Mouse (Mus musculus) WW6 (cell line): Measurements from ENCODE around the gene Macrod1.
"Not testable (repeated sequence)": the region's sequence is repeated elsewhere in the genome, so short reads cannot be mapped to it uniquely, and the experiment has no call there.

Source experiments
- DNase-seq: peaks from one replicate; pipeline ENCODE4 v3.0.0-alpha.2; 2013; ENCODE audit warnings: low read depth, low spot score

The Macrod1 gene

DNA sequence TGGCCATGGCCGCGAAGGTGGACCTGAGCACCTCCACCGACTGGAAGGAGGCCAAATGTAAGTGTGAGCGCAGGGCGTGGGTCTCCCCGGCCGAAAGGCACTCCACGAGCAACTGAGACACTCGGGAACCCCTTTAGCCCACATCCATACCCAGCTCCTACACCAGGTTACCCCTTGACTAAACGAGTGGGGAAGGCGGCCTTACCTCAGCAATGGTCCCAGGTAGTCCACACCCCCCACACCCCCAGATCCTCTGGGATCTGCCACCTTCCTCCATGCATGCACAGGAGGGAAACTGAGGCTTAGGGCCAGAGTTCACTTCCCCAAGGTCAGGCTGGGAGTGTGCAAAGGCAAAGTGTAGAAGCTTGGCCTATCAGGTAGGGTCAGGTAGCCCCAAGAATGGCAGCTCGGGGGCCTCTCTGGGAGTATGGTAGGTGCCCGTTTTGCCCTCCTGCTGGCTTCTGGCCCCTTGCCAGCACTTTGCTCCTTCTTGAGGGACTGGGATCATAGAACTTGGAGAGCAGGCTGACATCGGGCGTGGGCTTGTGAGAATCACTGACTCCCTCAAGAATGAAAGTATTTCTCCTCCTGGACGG lies 614 bp downstream of the Macrod1 start:
- no peak for DNase-seq

DNA sequence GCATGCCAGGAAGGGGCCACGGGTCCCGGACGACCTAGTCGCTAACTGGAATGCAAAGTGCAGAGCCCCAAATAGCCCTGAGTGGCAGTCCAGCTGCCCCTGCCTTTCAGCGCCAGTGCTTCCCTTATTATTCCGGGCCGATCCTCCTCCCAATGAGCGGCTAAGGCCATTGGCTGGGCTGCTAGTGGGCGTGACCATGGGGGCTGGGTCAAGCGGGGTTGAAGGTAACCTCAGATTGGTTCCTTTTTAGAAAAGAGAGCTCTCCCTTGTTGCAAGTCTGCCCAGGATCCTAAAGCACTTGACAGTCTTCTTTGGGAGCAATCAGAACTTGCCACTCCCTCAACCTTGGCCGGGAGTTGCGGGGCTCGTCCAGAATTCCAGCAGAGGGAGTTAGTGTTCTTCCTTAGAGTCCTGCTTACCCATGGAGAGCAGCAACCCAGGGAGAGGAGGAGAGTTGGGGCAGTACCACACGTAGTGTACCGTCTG lies 1.2 kb downstream of the Macrod1 start:
- peak; percentile 79 for DNase-seq

DNA sequence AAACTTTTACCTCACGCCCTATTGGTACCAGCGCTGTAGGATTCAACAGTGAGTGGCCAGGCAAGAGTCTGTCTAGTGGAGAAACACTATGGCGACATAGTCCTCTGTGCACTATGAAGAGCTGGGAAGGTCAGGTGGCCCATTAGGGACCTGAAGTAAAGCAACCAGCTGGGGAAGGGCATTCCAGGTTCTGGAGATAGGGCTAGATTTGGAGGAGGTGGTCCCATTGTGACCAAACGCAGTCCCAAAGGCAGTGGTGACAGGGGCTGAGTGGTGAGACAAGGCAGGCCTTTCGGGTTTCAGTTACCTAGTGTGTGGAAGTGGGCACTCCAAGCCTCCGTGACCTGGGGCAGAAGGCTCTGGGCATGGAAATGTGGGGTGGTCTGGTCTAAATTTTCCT lies 1.9 kb downstream of the Macrod1 start:
- no peak for DNase-seq

DNA sequence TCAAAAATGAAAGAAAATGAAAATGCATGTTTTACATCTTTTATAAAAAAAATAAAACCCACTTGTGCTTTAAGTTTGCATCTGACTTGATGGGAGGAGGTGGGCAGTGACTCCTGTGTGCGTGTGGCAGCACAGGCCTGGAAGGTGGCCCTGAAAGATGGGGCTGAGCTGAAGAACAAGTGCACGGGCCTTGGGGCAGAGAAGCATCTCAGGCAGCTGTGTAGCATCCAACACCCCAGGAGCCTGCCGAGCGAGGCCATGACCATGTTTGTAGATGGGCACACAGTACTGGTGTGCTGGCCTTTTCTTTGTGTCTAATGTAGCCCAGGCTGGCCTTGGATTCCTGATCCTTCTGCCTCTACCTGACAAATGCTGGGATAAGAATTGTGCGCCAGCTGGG lies 5.5 kb downstream of the Macrod1 start:
- DNase-seq = no peak

DNA sequence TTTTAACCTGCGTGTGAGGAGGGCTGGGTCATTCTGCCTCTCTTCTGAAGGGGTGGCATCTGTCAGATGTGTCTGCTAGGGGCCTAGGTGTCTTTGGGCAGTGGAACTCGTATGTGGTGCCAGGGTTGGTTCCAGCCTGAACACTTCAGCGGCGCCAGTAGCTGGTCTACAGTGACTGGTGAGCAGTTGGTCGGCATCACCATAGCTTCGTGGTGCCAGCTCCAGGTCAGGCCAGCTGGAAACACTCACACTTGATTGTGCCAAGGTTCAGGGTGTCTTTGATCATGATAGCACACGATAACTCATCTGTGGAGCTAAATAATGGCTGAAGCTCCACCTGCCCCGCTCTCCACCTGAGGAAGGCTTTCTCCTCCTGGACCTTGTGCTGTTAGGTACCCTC lies 6.3 kb downstream of the Macrod1 start:
- DNase-seq = no peak

DNA sequence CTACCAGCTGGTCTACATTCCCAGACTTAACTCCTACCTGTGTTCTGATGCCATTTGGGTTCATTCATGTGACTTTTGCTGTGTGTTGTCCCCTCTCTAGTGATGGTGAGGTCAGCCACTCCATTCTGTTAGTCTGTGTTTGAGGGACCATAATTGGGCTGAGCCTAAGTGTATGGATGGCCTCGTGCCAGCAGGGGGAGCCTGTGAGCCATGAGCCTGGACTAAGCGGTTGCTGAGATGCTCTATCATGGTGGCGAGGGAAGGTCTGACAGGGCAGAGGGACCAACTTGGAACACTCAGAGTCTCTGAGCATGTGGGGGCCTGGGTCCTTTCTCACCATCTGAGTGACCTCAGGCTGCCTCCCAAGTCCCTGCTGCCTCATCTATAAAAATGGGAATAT lies 8.0 kb downstream of the Macrod1 start:
- DNase-seq = peak; percentile 70

DNA sequence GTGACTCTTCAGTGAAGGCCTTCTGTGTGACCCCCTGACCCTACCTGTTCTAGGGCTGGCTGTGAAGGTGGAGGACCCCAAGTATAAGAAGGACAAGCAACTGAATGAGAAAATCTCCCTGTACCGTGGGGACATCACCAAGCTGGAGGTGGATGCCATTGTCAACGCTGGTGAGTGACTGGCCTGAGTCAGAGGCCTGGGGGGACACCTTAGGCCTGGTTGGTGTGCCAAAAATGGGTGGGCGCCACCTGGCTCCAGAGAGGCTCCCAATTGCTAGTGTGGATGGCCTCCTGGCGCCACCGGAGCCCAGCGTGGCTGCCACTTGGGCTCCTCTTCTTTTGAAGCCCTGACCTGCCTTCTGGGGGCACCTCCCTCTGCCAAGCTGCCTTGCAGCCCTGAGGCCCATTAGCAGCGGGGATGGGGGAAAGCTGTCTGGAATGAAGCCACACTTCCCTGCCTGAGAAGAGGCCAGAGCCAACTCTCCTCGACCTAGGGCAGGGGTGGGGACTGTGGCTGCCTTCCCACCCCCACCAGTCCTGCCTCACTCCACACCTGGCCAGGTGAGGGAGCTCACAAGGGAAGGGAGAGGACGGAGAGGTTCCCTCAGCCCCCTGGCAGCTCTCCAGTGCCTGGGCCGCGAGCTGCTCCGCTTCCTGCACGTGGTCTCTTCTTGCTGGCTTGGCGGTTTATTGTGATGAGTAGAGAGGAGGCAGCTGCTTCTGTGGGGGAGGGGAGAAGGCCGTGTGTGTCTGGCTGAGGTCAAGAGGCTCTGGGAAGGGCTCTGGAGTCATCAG lies 9.6 kb downstream of the Macrod1 start:
- DNase-seq = no peak

DNA sequence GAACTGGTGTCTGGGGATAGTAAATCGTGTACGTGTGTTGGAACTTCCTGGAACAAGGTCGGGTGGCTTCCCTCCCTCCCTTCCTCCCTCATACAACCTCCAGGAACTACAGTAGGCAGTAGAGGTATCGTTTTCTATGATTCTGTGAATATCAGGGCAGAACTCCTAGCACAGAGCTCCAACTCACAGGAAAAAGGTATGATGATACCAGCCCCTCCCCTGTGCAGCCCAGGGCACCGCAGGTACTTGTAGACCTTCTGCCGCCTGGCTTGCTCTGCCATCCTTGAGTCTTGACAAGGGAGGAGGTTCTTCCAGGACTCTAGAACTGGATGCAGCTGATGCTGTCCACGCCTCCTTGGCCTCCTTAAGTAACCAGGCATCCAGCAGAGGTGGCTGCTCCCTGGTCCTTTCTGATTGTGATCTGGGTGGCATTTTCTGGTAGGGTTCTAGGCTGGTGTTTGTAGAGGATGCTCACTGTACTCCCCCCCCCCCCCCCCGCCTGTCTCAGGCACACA lies 10.3 kb downstream of the Macrod1 start:
- DNase-seq = no peak

DNA sequence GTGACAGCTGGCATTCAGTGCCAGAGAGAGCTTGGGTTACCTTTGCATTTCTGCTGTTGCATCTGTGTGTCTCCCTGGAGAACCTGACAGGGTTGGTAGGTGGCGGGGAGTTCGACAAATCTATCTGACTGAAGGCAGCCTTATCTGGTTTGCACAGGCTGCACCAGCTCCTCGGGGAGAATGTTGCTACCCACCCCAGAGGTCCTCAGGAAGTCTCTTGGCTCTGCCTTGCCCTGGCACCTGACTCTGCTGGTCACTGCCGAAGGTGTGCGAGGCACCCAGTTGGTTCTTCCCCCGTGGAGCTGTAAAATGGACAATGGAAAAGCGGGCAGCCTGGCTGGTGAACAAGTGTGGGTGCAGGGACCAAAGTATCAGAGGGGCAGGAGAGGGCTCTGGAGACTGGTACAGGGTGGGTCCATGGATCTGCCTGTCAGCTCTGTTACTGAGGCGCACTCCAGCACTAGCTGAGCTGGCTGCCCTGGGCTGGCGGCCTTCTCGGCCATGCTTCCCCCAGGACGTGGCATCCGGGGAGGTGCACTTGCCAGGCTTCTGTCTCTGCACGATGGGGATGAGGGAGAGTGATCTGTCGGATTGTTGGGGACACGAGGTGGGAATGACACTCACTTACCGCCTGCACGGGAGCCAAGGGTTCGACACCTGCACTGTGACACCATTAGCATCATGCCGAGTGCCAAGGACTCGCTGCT lies 10.9 kb downstream of the Macrod1 start:
- no peak for DNase-seq

GRCm38 (mm10) chr19:7068136-7068535 lies 11.5 kb downstream of the Macrod1 start:
- DNase-seq = peak; percentile 62

DNA sequence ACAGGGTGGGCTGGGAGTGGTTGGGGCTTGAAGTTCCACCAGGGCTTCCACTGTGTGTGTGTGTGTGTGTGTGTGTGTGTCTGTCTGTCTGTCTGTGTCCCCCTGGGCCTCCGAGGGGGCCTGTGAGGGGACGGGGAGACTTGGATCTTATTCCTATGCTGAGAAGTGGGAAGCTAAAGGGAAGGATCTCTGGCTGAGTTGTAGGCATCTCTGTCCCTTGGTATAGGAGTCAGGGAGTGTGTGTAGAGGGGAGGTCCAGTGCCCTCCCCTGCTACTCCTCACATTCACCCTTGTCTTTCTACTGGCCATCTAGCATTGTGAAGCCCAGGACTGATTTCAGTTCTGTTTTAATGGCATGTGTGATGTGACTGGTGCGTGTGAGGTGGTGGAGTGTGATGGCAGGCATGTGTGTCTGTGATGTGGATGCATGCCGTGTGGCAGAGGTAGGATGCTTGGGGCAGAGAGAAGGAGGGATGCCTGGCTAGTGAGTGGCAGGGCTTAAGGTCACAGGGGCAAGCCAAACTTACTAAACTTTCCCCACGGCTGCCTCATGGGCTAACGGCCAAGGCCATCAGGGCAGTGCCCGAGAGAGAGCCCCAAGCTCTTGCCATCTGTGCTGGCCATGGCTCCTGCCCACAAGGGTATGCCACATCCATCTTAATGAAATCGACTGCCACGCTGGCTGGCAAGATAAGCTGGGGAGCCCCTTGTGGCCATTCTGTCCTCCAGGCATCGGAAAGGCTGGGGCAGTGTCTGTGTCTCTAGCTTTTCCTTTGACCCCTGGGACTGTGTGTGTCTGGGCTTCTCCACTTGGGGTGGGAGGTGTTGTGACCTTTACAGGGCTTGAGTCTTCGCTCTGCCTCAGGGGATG lies 12.3 kb downstream of the Macrod1 start:
- DNase-seq = no peak

GRCm38 (mm10) chr19:7069781-7070763 lies 13.5 kb downstream of the Macrod1 start:
- no peak for DNase-seq

- DNase-seq = no peak
These were observed 14.2 kb downstream of the Macrod1 start for GRCm38 (mm10) chr19:7070775-7071174.

DNA sequence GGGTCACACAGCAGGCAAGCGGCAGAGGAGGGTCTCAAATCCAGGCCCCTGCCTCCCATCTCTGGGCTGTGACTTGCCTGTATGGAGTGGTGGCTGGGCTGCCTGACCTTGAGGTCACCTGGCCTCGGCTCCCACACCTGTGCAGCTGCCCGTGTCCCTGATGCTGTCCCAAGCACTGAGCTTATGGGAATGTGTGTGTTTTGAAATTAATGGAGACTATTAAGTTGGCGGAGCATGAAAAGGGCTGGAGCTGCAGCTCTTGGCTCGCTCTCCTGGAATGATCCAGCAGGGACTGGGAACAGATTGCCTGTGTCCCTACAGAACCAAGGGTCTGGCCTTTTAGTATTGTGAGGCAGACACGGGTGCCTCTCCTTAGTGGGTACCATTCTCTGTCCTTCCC lies 15.6 kb downstream of the Macrod1 start:
- no peak for DNase-seq

- DNase-seq = no peak
These were observed 17.6 kb downstream of the Macrod1 start for GRCm38 (mm10) chr19:7073997-7074781.

DNA sequence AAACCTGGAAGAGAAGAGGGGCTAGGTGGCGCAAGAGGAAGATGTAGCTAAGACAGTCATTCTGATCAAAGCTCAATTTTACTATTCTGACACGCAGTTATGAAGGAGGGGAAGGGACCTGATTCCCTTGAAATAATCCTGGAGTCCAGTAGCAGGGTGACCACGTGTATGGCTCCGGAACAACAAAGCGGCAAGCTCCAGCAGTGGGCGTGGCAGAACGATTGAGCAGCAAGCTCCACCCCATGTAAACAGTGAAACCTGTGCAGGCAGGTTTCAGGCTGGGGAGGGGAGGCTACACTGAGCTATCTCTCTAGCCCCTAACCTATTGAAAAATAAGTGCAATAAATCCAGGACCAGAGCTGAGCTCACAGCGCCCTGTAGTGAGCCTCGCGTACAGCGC lies 18.7 kb downstream of the Macrod1 start:
- DNase-seq = not testable (repeated sequence)

DNA sequence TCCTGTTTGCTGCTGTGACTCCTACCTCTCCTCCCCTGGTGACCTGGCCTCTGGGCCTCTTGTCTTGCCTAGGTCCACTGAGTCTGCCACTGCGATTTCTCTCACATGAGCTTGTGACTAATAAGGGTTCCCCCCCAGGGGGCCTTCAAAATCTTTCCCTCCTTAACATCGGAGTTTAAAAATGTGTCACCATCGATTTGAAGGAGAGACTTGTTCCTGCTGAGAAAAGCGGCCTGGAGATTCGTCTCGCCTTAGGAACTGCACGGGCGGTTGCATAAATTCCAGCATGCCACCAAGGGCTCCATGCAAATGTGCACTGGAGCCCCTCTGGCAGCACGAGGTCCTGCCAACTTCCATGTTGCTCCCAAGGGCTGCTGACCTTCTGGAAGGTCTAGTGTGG lies 21.1 kb downstream of the Macrod1 start:
- no peak for DNase-seq

- DNase-seq = no peak
These were observed 21.7 kb downstream of the Macrod1 start for GRCm38 (mm10) chr19:7078271-7078670.

DNA sequence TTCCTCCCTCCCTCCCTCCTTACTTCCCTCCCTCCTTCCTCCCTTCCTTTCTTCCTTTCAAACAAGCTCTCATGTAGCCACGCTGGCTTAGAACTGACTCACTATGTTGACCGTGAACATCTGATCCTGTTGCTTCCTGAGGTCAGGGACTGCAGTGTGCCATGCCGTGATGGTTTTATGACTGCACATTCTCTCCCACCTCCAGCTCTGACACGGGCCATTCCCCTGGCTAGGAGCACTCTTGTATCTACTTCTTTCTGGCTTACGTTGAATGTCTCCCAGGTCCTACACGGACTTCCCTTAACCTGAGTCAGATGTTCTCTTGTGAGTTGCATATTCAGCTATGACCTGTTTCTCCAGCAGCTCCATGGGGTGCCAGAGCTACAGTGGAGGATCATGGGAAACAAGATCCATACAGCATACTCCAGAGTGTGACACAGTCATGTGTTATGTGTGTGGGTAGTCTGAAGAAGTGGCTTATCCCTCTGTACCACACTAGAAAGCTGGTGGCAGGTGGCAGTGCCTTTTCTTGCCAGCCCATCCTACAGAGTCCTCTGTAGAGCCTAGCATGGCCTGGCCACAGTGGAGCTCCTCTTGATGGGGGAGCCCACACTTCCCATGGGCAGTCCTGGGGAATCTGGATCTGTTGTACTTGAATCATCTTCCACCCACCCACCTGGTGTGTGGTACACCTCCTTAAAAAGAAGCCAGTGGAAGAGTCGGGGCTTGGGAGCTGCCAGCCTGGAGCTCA lies 25.1 kb downstream of the Macrod1 start:
- DNase-seq = no peak
